Mouse (Mus musculus) inflammation-experienced regulatory T-cells, adult 6 months (primary cell): ENCODE data around the gene Eif4enif1. TPM values are rescaled to one million over a fixed set of nuclear protein-coding genes. Genes with fewer than 3 reads are reported as not detected.
A peak's percentile ranks its signal among the peaks of the same experiment; 100 is the strongest.
"Not testable (repeated sequence)": the region's sequence is repeated elsewhere in the genome, so short reads cannot be mapped to it uniquely, and the experiment has no call there.

Source experiments
- ATAC-seq: one replicate; pipeline ENCODE4 v1.8.0; 2017
- polyA plus RNA-seq, 3 experiments: library from polyadenylated mRNA; unstranded; fragments of 100-300 nt; shearing (Covaris generic); gene quantifications; one replicate each; pipeline ENCODE4 v1.2.1; 2017

The Eif4enif1 gene
- polyA plus RNA-seq, 3 experiments from 2014 or later = 57.1 to 81.6 (median 75.7) TPM

GRCm38 (mm10) chr11:3181971-3182370 is 20.2 kb upstream of the Eif4enif1 start:
- not testable (repeated sequence) for ATAC-seq

- not testable (repeated sequence) for ATAC-seq
Measured at GRCm38 (mm10) chr11:3182707-3183106, 19.5 kb upstream of the Eif4enif1 start.

- no peak for ATAC-seq
Measured at GRCm38 (mm10) chr11:3193363-3193762, 8.8 kb upstream of the Eif4enif1 start, which contains the start of gene Sfi1. Gene Sfi1 (minus strand): TSS chr11:3193463.

GRCm38 (mm10) chr11:3200636-3201035 is 1.6 kb upstream of the Eif4enif1 start:
- ATAC-seq = not testable (repeated sequence)

GRCm38 (mm10) chr11:3201326-3202230 is 614 bp upstream of the Eif4enif1 start:
- peak; percentile 9 for ATAC-seq

GRCm38 (mm10) chr11:3202781-3203441 is 719 bp downstream of the Eif4enif1 start:
- peak; percentile 6 for ATAC-seq

- ATAC-seq = no peak
Measured at GRCm38 (mm10) chr11:3203771-3204170, 1.6 kb downstream of the Eif4enif1 start.

- ATAC-seq = no peak
Measured at GRCm38 (mm10) chr11:3205207-3205606, 3.0 kb downstream of the Eif4enif1 start.

- ATAC-seq = no peak
Measured at GRCm38 (mm10) chr11:3206783-3207182, 4.6 kb downstream of the Eif4enif1 start.

GRCm38 (mm10) chr11:3212526-3212925 is 10.3 kb downstream of the Eif4enif1 start:
- no peak for ATAC-seq

GRCm38 (mm10) chr11:3223105-3223504 is 20.9 kb downstream of the Eif4enif1 start:
- ATAC-seq = no peak

GRCm38 (mm10) chr11:3227113-3227512 is 24.9 kb downstream of the Eif4enif1 start:
- peak; percentile 92 for ATAC-seq

- no peak for ATAC-seq
Measured at GRCm38 (mm10) chr11:3232248-3232647, 30.1 kb downstream of the Eif4enif1 start.

GRCm38 (mm10) chr11:3233704-3234103 is 31.5 kb downstream of the Eif4enif1 start:
- ATAC-seq = no peak

GRCm38 (mm10) chr11:3235277-3235676 is 33.1 kb downstream of the Eif4enif1 start:
- ATAC-seq = no peak

GRCm38 (mm10) chr11:3242395-3242794 is 40.2 kb downstream of the Eif4enif1 start:
- no peak for ATAC-seq

- ATAC-seq = no peak
Measured at GRCm38 (mm10) chr11:3243771-3244170, 41.6 kb downstream of the Eif4enif1 start.

- no peak for ATAC-seq
Measured at GRCm38 (mm10) chr11:3247387-3247786, 45.2 kb downstream of the Eif4enif1 start.

GRCm38 (mm10) chr11:3259537-3259936 is 57.3 kb downstream of the Eif4enif1 start:
- ATAC-seq = no peak

- peak; percentile 1 for ATAC-seq
Measured at GRCm38 (mm10) chr11:3265291-3266078, 63.3 kb downstream of the Eif4enif1 start.

GRCm38 (mm10) chr11:3266079-3266685 is 64.0 kb downstream of the Eif4enif1 start, which contains the start of gene Drg1:
Gene Drg1 (minus strand): TSS chr11:3266415.
- peak; percentile 98 for ATAC-seq

- ATAC-seq = no peak
Measured at GRCm38 (mm10) chr11:3267133-3267532, 64.9 kb downstream of the Eif4enif1 start.
